ENCODE assay signal across 8 mouse cellular contexts in genomic region chr1:180330707-180331545, GRCm38 (mm10). TPM values are rescaled to one million over a fixed set of nuclear protein-coding genes. Genes with fewer than 3 reads are reported as not detected.
A peak's percentile ranks its signal among the peaks of the same experiment; 100 is the strongest.
DNase-seq lines count a peak whose midpoint lies in the region; ATAC-seq and TF ChIP-seq lines count a peak whose summit lies in the region.

No protein-coding gene starts in this region.

- no peak for TF ChIP-seq CTCF in liver, adult 2 months (IDR thresholded peaks at IDR 0.05; ENCODE audit: low read depth, low read length)

- peak overlapping the region; percentile 70 for H3K9ac ChIP-seq in liver, adult 2 months (ENCODE audit: low read depth, low read length)
- peak overlapping the region; percentile 70 for H3K9ac ChIP-seq in forebrain, embryonic 16.5 days (replicated peaks; ENCODE audit: low read depth, low read length)
- peak overlapping the region; percentile 93 for H3K9ac ChIP-seq in lung, embryonic 15.5 days

- H3K4me3 ChIP-seq in liver, adult 2 months (ENCODE audit: insufficient read depth, low read depth, low read length), result peak overlapping the region; percentile 80
- H3K4me3 ChIP-seq in forebrain, embryonic 16.5 days (replicated peaks; ENCODE audit: low read length), result peak overlapping the region; percentile 64
- H3K4me3 ChIP-seq in lung, embryonic 15.5 days, result peak overlapping the region; percentile 68

- peaks cover 8% of the 10 kb centered on the region; the same call in 1 of the 2 replicates for H3K79me2 ChIP-seq in liver, adult 2 months (ENCODE audit: control insufficient read depth, insufficient read depth, low read length)

- no peak for TF ChIP-seq POLR2A in liver, adult 2 months (IDR thresholded peaks at IDR 0.05; ENCODE audit: extremely low read depth, insufficient read depth, low read length)

- no peak for DNase-seq in liver, adult 2 months (ENCODE audit: extremely low read depth, low read depth, low spot score)
- no peak for DNase-seq in liver
- DNase-seq in induced T-regulatory cell, adult 2 months (ENCODE audit: low read depth), result peak; percentile 66
- peak; percentile 59 for DNase-seq in ovary, postnatal 36 days (ENCODE audit: low spot score)
- DNase-seq in frontal cortex, postnatal 14 days (ENCODE audit: low spot score in 2 of 2), result no peak

- H3K27ac ChIP-seq in liver, adult 2 months (replicated peaks; ENCODE audit: insufficient read depth, low read depth, low read length), result peak overlapping the region; percentile 84
- peak overlapping the region; percentile 71 for H3K27ac ChIP-seq in forebrain, embryonic 16.5 days (ENCODE audit: low read length)
- H3K27ac ChIP-seq in lung, embryonic 15.5 days, result peak overlapping the region; percentile 94

- H3K36me3 ChIP-seq in liver, adult 2 months (ENCODE audit: control insufficient read depth, insufficient read depth, low read length), result no peaks in the 10 kb centered on the region
- no peaks in the 10 kb centered on the region for H3K36me3 ChIP-seq in forebrain, embryonic 16.5 days (ENCODE audit: control insufficient read depth, insufficient read depth)
- no peaks in the 10 kb centered on the region for H3K36me3 ChIP-seq in lung, embryonic 15.5 days

- H3K27me3 ChIP-seq in liver, adult 2 months (ENCODE audit: control insufficient read depth, insufficient read depth, low read length), result peaks cover 8% of the 10 kb centered on the region
- peaks cover 9% of the 10 kb centered on the region for H3K27me3 ChIP-seq in forebrain, embryonic 16.5 days (replicated peaks; ENCODE audit: control insufficient read depth, insufficient read depth, low read length)
- H3K27me3 ChIP-seq in lung, embryonic 15.5 days, result no peaks in the 10 kb centered on the region

- H3K9me3 ChIP-seq in forebrain, embryonic 16.5 days (ENCODE audit: control insufficient read depth, low read length), result no peaks in the 10 kb centered on the region
- no peaks in the 10 kb centered on the region for H3K9me3 ChIP-seq in lung, embryonic 15.5 days

- peak; percentile 10; the same call in 1 of the 2 replicates for ATAC-seq in cerebellum, adult (ENCODE audit: insufficient number of reproducible peaks, low FRiP score, low TSS enrichment)
- ATAC-seq in forebrain, embryonic 16.5 days, result peak; percentile 61
- ATAC-seq in lung, embryonic 15.5 days (ENCODE audit: borderline replicate concordance, extremely low read depth, low FRiP score, low TSS enrichment), result peak; percentile 56

- 2% methylated on average over 58 of the region's 58 CpGs for WGBS in liver, adult 2 months
- WGBS in forebrain, embryonic 16.5 days, result under 1% methylated on average over 58 of the region's 58 CpGs
- WGBS in lung, embryonic 15.5 days, result under 1% methylated on average over 52 of the region's 58 CpGs

- peak overlapping the region; percentile 97 for H3K4me2 ChIP-seq in forebrain, embryonic 16.5 days (ENCODE audit: low read length)
- peak overlapping the region; percentile 98 for H3K4me2 ChIP-seq in lung, embryonic 15.5 days

- peaks cover 1% of the 10 kb centered on the region; the same call in 1 of the 2 replicates for H3K4me1 ChIP-seq in liver, adult 2 months (ENCODE audit: control insufficient read depth, insufficient read depth, low read length)
- H3K4me1 ChIP-seq in forebrain, embryonic 16.5 days (replicated peaks; ENCODE audit: control insufficient read depth, insufficient read depth, low read length), result peaks cover 30% of the 10 kb centered on the region
- peaks cover 55% of the 10 kb centered on the region for H3K4me1 ChIP-seq in lung, embryonic 15.5 days

RNA-seq across cellular contexts. Expression of gene Itpkb, which starts 0.6 kb away (rescaled TPM):
- 3.7 and 6.0 TPM in 2 replicates for total RNA-seq in liver, adult 2 months (2014; rRNA removed)
- 2.2 and 2.7 TPM in 2 replicates for polyA plus RNA-seq in liver, adult 2 months (2012; rRNA removed)
- 2.0 and 2.4 TPM in 2 replicates for polyA plus RNA-seq in forebrain, embryonic 16.5 days (2015; fragmentation: Nextera tagmentation; extraction: Ambion mirVana)
- 9.9 and 10.9 TPM in 2 replicates for polyA plus RNA-seq in lung, embryonic 15.5 days (2015; fragmentation: Nextera tagmentation; extraction: Ambion mirVana)

Comparison
In these comparisons a context has a peak if more than half of its experiments do, and no peak if none do; other contexts are left out.
1. DNase-seq: peak in induced T-regulatory cell, adult 2 months (single experiment) and ovary, postnatal 36 days (single experiment); none in liver, adult 2 months (single experiment), liver (single experiment) and frontal cortex, postnatal 14 days (0 of 2).
2. ATAC-seq: peak in every context shown above with its lines; median percentile 61 in forebrain, embryonic 16.5 days; 56 in lung, embryonic 15.5 days; 10 in cerebellum, adult.
3. Peak in every context shown above with its lines, with median percentiles within 50 percentile points of each other: H3K27ac ChIP-seq, H3K4me3 ChIP-seq and H3K9ac ChIP-seq.